Mouse (Mus musculus): ENCODE results near the gene B4galt1.

Gene B4galt1

GRCm38 (mm10) chr4:40853565-40854386 lies at the start of gene B4galt1:
Gene B4galt1, minus strand, starts transcription at chr4:40854005.
- DNase-seq (ENCODE audit: low spot score), result peak; percentile 98

- no peak for DNase-seq (ENCODE audit: low spot score)
Observed at GRCm38 (mm10) chr4:40900612-40901011, 46.8 kb upstream of the B4galt1 start.

- no peak for DNase-seq (ENCODE audit: low spot score)
Observed at GRCm38 (mm10) chr4:40900071-40900470, 46.3 kb upstream of the B4galt1 start.

GRCm38 (mm10) chr4:40899264-40899663 lies 45.5 kb upstream of the B4galt1 start:
- no peak for DNase-seq (ENCODE audit: low spot score)

- no peak for DNase-seq (ENCODE audit: low spot score)
Observed at GRCm38 (mm10) chr4:40898476-40899044, 44.8 kb upstream of the B4galt1 start.

GRCm38 (mm10) chr4:40895646-40896045 lies 41.8 kb upstream of the B4galt1 start:
- no peak for DNase-seq (ENCODE audit: low spot score)

GRCm38 (mm10) chr4:40895118-40895517 lies 41.3 kb upstream of the B4galt1 start:
- no peak for DNase-seq (ENCODE audit: low spot score)

- no peak for DNase-seq (ENCODE audit: low spot score)
Observed at GRCm38 (mm10) chr4:40891206-40891605, 37.4 kb upstream of the B4galt1 start.

- DNase-seq (ENCODE audit: low spot score), result no peak
Observed at GRCm38 (mm10) chr4:40889983-40890382, 36.2 kb upstream of the B4galt1 start.

- DNase-seq (ENCODE audit: low spot score), result no peak
Observed at GRCm38 (mm10) chr4:40889252-40889651, 35.4 kb upstream of the B4galt1 start.

GRCm38 (mm10) chr4:40888839-40889238 lies 35.0 kb upstream of the B4galt1 start:
- DNase-seq (ENCODE audit: low spot score), result no peak

GRCm38 (mm10) chr4:40885883-40886282 lies 32.1 kb upstream of the B4galt1 start:
- DNase-seq (ENCODE audit: low spot score), result no peak

- no peak for DNase-seq (ENCODE audit: low spot score)
Observed at GRCm38 (mm10) chr4:40885166-40885525, 31.3 kb upstream of the B4galt1 start.

GRCm38 (mm10) chr4:40884282-40885165 lies 30.7 kb upstream of the B4galt1 start:
- DNase-seq (ENCODE audit: low spot score), result no peak

- DNase-seq (ENCODE audit: low spot score), result no peak
Observed at GRCm38 (mm10) chr4:40883200-40883599, 29.4 kb upstream of the B4galt1 start.

GRCm38 (mm10) chr4:40877528-40877927 lies 23.7 kb upstream of the B4galt1 start:
- no peak for DNase-seq (ENCODE audit: low spot score)

GRCm38 (mm10) chr4:40876814-40877371 lies 23.1 kb upstream of the B4galt1 start:
- peak; percentile 41 for DNase-seq (ENCODE audit: low spot score)

GRCm38 (mm10) chr4:40875842-40876241 lies 22.0 kb upstream of the B4galt1 start:
- no peak for DNase-seq (ENCODE audit: low spot score)

GRCm38 (mm10) chr4:40874794-40875552 lies 21.2 kb upstream of the B4galt1 start:
- no peak for DNase-seq (ENCODE audit: low spot score)

- DNase-seq (ENCODE audit: low spot score), result peak; percentile 31
Observed at GRCm38 (mm10) chr4:40874151-40874600, 20.4 kb upstream of the B4galt1 start.

- no peak for DNase-seq (ENCODE audit: low spot score)
Observed at GRCm38 (mm10) chr4:40873320-40873719, 19.5 kb upstream of the B4galt1 start.
